Mouse (Mus musculus) megakaryocyte, adult 5-6 weeks (primary cell): ENCODE measurements at regions not wholly inside any gene's neighbourhood (a gene's known extent, or its start where the extent isn't known, plus 50 kb on each side); places are given as distances from the start of the nearest gene placed in this dataset.
A peak's percentile ranks its signal among the peaks of the same experiment; 100 is the strongest.
"Not testable (repeated sequence)": the region's sequence is repeated elsewhere in the genome, so short reads cannot be mapped to it uniquely, and the experiment has no call there.

Experiments used
- ATAC-seq: 2 replicates; pipeline ENCODE4 v1.8.0; 2016; ENCODE audit warnings: mild to moderate bottlenecking, inconsistent platforms; ENCODE audit not compliant: poor library complexity, severe bottlenecking

- no peak for ATAC-seq
Observed at GRCm38 (mm10) chr6:143431896-143432450, 265.0 kb downstream of the Etnk1 start.

- no peak for ATAC-seq
Observed at GRCm38 (mm10) chr6:143437367-143438271, 270.6 kb downstream of the Etnk1 start.

GRCm38 (mm10) chr6:143438272-143438591, 271.2 kb downstream of the Etnk1 start:
- ATAC-seq = no peak

DNA sequence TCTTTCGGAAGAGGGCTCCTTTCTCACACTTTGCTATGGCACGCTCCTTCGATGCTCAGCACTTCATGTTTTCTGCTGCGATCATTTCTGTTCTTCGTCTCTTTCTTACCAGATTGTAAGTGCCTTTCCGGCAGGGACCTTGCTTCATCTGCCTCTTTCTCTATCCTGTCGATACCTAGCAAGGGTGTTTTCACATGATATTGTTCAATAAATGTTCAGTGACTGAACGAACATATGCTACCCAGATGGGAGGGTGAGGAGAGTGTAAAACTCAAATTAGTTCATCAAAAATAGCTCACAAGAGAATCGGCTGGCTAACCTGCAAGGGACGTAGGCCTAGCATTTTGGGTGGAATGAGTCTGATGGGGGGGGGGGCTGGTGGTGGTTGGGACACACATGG, 272.5 kb downstream of the Etnk1 start:
- no peak for ATAC-seq

DNA sequence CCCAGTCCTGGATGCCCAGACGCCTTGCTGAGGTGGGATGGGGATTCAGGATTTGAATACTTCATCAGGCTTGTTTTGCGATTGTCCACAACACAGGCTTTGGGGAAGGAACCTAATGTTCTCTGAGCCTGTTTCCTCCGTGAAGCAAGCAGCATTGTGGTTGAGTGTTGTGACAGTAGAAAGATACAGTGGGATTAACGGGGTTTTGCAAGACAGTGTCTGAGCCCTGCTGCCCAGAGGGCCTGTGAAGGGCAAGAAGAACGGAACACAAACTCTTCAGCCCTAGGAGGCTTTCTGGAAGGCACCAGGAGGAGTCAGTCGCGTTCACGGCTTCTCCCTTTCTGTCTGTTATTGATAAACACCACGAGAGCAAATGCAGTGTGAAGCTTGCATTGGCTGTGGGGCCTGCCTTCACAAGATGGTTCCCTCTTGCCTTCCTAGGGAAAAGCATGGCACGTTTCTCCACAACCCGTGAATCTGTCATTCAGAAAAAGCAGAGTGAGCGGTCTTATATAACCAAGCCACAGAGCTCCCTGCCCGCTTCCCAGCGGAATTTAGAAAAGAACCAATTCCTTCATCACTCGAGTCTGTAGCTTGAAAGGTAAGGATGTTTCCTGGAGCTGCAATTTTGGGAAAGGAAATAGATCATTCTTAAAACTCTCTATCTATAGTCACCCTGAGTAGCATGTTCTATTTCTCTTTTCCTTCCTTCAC, 273.4 kb downstream of the Etnk1 start:
- ATAC-seq = peak; percentile 90

GRCm38 (mm10) chr6:143442361-143442760, 275.3 kb downstream of the Etnk1 start:
- no peak for ATAC-seq

- no peak for ATAC-seq
Observed at GRCm38 (mm10) chr6:143443446-143443845, 276.4 kb downstream of the Etnk1 start.

DNA sequence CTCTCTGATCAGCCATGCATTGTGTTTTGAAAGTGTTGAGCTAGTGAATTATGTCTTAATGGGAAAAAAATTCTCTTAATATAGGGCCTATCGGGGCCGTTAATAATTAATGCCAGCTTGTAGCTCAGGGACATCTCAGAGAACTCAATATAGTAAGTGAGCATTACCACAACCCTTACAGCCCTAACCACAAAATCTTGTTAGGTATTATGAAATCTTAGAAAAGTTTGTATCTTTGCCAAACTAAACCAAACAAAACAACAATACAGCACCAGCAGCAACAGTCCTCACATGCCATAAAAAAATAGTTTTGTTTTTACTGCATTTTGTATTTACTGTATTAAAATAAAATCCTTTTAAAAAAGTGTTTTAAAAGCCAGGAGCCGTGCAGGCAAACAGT, 277.8 kb downstream of the Etnk1 start:
- no peak for ATAC-seq

DNA sequence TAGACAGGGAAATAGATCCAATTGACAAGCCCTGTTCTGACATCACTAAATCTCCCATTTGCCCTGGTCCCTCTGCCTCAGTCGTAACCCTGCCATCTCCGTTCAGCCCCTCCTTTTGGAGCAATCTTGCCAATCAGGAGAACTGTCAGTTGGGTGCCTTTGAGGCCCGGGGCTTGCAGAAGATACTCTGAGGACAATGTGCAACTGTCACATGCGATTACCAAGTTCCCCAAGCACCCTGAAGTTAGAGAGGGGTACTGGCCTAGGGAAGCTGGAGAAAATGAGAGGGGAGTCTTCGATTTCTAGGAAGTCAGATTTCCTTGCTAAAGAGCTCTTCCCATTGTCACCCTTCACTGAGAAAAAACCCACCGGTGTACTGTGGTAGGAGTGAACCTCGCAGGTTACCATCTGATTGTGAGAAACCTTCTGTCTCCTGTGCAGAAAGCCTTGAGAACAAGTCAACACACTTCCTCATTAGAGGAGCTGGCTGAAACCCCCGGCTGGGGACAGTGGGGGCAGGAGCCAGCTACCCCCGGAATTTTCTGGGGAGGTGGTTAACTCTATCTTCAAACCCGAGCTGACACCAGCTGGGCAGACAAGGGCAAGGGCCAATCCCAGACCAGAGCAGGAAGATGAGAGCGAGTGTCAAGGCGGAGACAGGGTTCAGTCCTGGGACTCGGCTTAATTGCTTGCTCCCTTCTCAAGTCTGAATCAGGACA, 279.0 kb downstream of the Etnk1 start:
- ATAC-seq = peak; percentile 53

DNA sequence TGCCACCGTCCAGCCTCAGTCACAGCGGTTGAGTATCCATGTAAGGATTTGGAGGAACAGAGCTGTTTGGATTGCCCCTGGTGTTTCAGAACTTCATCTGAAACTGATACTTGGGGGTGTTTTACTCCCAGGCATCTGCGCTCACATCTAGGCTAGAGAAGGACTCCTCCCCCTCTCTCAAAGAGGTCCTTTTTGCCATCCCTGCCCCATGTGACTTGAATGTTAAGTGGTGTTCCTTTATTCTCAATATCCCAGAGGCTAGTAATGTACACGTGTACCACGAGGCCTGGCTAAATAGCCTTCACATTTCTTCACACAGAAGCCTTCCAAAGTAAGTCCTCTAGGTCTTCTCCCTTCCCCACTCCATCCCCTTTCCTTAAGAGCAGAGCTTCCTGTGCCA, 280.0 kb downstream of the Etnk1 start:
- ATAC-seq = no peak

- no peak for ATAC-seq
Observed at GRCm38 (mm10) chr6:143449071-143449470, 282.1 kb downstream of the Etnk1 start.

GRCm38 (mm10) chr6:143451869-143452268, 284.8 kb downstream of the Etnk1 start:
- no peak for ATAC-seq

DNA sequence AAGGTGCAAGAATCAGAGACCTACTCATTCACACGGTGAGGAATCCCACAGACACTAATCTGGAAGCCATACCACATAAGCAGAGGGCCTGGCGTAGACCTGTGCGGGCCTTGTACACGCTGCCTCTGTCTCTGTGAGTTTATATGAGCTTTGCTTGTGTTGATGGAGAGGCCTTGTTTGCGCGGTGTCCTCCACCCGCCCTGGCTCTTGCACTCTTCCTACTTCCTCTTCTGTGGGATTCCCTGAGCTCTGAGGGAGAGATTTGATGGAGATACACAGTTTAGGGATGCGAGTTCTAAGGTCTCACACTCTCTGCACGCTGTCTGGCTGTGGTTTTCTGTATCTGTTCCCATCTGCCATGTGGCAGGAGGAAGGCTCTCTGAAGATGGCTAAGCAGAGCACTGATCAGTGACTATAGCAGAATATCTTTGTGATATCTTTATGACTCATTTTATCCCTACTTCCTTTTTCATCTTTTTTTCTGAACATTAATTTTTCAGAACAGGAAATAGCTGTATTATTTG, 287.7 kb downstream of the Etnk1 start:
- peak; percentile 54 for ATAC-seq

DNA sequence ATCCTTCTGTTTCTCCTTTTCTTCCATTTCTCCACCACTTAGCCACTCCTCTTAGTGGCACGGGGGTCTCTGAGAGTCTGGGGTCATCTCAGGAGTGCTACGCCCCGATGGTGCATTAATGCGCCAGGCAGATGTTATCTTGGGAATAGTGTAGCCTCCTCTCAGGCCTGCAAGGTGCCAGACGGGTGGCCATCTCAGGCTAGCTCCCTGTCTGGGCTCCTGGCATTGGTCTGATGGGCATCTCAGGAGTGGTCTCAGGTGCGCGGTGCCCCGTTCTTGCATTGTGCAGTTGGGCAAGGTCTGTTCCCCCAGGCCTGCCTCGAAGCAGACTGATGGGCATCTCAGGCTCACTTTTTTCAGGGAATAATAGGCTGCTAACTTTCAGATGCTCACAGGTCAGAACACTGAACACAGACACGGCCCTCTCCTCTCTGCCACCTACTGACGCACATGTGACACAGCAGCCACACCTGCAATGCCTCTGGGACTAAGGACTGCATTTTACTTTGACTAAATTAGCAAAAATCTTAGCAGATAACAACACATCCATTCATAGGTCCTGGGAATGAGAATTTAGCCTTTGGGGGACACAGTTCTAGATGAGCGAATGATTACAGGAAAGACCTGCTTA, 298.0 kb downstream of the Etnk1 start:
- ATAC-seq = peak; percentile 88

GRCm38 (mm10) chr6:143472676-143473075, 305.7 kb downstream of the Etnk1 start:
- ATAC-seq = not testable (repeated sequence)

DNA sequence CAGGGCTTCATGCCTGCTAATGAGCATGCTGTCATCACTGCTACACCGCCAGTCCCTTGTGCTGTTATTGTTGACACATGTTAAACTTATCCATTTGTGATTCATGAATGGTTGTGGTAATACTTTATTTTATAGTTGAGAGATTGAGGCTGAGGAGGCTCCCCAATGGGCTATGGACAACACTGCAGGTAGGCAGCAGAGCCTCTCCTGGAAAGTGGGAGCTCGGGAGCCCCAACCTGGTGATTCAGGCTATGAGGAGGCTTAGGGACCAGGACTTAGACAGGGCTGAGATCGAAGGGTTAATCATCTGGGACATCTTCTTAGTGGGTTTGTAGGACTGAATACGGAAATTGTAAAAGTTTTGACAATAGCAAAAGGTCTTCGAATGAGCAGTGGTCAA, 307.4 kb downstream of the Etnk1 start:
- ATAC-seq = no peak

DNA sequence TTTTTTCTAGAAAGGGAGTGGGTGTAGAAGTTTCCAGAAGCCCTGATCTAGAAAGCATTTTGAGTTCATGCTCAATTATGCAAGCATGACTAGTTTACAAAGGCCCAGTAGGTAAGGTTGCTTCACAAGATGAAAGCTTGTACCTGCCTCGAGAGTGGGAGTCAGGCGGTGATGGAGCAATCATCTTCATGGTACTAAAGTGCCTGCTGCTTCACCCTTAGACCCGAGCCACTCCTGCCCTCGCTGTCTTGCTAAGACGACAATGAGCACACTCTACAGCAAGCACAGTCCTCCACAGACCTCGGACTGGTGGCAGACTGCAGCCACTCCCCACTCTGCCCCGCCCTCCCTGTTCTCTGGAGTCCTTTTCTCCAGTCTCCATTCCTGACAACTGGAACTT, 308.3 kb downstream of the Etnk1 start:
- no peak for ATAC-seq

- ATAC-seq = no peak
Observed at GRCm38 (mm10) chr6:143477396-143477795, 310.4 kb downstream of the Etnk1 start.

DNA sequence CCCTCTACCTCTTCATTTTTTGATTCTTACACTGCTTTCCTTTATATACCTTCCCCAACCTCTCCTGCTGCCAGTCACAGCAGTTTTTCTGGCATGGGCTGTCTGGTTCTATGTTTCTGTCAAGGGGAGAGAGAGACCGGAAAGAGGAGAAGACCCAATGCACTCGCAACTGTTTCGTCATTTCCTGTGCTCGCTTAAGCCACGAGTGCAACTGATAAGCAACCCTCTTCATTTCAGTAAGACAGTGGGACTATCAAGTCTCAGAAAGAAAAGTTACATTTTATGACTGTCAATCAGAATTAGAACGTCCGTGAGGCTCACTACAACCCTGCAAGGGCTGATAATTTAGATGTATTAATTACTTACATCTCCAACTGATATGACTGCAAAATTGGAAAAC, 312.2 kb downstream of the Etnk1 start:
- peak; percentile 79 for ATAC-seq

- ATAC-seq = peak; percentile 59
Observed at GRCm38 (mm10) chr6:143479701-143480388, 312.8 kb downstream of the Etnk1 start.
